Mouse (Mus musculus) bone marrow, adult 2 months (tissue): ENCODE measurements around the gene Anxa11.

Experiments
- CTCF ChIP-seq: fragments of 200-500 bp; IDR thresholded peaks from 2 replicates; pipeline ENCODE4 v1.5.1; 2011; ENCODE audit warnings: low read length, control low read depth; ENCODE audit not compliant: control insufficient read depth, insufficient read depth
- POLR2A ChIP-seq: fragments of 200-500 bp; IDR thresholded peaks from 2 replicates; pipeline ENCODE4 v1.6.1; 2011; ENCODE audit warnings: low read depth, mild to moderate bottlenecking, control low read depth, low read length, borderline replicate concordance; ENCODE audit not compliant: control insufficient read depth

DNA sequence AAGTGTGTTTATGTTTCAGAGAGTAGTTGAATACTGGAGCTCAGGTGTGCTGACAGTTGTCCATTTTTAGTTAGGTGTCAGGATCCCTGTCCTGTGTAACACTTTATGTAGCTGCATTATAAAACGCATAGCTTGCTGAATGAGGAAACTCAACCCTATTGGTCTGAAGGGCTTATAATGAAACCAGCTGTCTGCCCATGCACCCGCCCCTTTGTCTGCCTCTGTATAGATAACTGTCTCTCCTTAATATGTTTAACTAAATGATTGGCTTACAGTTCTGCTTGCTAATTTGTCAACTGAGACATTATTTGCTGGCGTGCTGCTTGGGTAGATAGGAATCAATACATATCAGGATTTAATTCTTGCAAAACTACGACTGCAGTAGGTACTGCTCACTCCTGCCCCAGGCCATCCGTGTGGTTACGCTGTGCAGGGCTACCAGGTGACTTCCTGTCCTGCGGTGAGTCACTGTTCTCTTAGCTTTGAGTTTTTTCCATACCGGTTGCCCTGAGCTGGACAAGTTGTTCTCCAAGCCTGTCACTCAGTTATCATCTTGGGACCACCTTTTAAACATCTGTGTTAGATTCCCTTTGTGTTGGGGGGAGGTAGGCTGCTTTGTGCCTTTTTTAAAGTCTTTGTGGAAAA lies 13.4 kb downstream of the Anxa11 start:
- TF ChIP-seq POLR2A (no peak), CTCF (no peak)
